Mouse (Mus musculus) gastrocnemius, adult 8-10 months (tissue): ENCODE measurements around the gene Gm10073. TPM values are rescaled to one million over a fixed set of nuclear protein-coding genes. Genes with fewer than 3 reads are reported as not detected.
"Not testable (repeated sequence)": the region's sequence is repeated elsewhere in the genome, so short reads cannot be mapped to it uniquely, and the experiment has no call there.

Experiments used
- DNase-seq, 2 experiments: peaks; one replicate each; pipeline ENCODE4 v3.0.0; 2022; ENCODE audit warnings: low spot score in 2 of 2
- total RNA-seq, 4 experiments: library from RNA; stranded (reverse); gene quantifications; 2 replicates each; pipeline ENCODE4 v1.2.4; 2022

The Gm10073 gene
- total RNA-seq, result 100 to 1,000 TPM in 3 of 4 experiments, 10 to 100 TPM in 1; 99.2 to 128 (median 106) TPM

DNA sequence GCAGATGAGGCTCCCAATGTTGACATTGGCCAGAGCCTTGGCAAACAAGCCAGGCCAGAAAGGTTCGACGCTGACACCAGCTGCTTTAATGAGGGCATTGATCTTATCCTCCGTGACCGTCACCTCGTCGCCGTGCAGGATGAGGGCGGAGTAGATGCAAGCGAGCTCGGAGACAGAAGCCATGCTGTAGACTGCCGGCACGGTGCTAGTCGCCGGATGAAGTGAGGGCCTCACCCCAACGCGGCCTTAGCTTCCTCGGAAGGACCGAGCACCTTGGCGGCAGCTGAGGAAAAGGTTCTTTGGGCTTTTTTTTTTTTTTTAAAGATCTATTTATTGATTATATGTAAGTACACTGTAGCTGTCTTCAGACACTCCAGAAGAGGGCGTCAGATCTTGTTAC lies at the start of gene Gm10073:
Gene Gm10073, minus strand, starts transcription at position 294 of the 400 bp plus-strand sequence.
- not testable (repeated sequence) for DNase-seq

DNA sequence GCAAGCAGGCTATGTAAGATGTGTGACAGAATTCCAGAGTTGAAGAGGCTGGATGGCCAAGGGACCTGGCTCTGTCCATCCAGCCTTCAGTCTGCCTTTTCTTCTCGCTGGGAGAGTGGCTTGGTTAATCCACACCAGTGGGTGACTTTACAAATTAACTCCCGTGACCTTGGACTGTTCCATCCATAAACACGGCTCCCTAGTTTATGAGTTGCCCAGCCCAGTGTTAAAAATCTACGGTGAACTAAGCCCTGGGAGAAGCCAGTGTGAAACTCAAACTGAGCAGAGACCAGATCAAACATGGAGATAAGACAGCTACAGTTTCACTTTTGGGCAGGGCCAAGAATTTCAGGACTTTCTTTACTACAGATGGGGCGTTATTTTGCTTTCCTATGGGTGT lies 49.8 kb upstream of the Gm10073 start:
- DNase-seq, result no peak

DNA sequence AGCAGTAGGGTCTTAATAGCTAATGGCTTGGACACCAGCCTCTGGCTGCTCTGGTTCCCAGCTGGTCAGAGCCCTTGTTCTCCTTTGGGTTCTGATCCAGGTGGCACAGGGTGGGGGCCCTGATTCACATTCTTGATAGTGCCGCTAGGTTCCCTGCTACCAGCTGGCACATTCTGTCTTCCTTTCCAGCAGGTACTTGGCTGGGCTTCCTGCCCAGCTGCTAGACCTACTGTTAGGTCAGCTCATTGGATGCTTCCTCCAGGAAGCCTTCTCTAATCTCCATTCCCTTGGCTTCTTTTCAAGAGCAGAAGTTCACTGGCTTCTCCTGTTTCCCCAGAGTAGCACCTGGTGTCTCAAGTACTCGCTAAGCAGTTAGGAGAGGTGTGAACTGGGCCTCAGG lies 47.2 kb upstream of the Gm10073 start:
- DNase-seq, result no peak

DNA sequence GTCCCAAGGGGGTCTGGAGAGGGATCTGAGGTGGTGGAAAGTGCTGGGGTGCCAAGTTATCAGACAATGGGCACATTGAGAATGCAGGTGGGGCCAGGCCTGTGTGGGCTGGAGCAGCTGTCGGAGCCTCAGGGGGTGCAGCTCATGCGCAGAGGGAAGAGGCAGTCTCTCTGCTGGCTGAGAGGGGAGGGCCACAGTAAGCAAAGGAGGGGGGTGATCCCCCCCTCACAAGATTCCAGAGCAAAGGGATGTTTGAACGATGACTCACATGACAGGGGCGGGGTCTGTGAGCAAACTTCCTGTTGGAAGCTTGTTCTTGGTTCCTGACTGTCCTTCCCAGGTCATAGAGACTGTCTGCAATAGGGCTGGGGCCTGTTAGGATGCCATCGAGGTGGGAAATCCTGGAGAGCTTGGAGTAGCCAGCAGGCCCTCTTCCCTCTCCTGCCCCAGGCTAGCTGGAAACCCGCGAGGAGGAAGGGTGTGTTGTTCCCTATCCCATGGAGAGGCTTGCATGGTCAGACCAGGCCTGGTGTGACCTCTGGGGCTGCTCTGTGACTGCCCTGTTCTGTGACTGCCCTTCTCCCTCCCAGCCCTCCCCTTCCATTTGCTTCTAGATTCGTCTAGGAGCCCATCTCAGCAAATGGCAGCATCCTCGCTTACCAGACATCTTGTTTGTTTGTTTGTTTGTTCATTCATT lies 46.4 kb upstream of the Gm10073 start:
- DNase-seq, result no peak

DNA sequence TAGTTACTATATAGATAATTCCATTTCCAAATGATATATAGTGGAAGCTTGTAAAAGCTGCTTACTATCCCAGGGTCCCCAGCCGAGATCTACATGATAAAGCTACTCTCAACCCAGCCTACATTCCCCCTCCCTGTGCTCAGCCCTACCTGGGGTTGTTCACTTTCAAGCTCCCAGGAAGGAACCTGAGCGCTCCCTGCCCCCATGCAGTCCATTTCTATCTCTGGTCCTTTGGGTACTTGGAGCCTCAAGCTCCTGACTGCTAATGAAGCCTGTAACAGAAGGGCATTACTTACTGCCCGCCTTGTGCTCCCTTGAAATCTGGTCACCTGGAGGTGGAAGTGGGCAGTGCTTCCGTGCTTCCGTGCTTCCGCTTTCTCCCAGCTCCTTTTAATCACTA lies 45.1 kb upstream of the Gm10073 start:
- DNase-seq, result no peak

DNA sequence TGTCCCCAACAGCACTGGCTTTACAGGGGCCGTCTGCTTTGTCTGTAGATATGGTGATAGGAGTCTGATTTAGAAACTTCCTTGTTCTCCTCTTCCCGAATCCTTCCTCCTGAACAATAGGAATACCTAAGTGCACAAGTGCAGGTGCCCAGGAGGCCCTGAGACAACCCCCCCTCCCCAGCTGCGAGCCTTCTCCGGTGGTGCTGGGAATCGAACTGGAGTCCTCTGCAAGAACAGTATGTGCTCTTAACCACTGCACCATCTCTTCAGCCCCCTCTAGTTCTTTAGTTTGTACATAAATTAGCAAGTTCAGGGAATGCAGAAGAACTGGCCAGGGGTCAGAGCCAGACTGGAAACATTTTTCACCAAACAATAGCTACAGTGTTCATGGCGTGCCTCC lies 44.6 kb upstream of the Gm10073 start:
- no peak for DNase-seq

DNA sequence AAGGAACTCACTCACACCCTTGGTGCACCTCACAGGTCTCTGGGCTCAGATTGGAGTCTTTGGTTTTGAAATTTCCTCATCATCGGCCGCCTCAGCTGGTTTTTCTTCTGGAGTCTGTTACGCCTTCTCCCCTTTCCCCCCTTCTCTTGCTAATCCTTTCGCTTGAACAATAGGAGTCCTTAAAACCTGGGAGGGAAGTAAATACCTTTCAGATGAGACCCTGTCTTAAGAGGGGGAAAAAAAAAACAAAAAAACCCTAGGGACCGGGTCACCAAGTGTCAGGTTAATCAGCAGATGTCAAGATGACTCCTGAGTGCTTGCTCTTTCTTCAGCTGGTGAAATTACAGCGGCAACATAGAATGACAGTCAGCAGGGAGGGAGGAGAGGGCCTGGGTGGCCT lies 43.9 kb upstream of the Gm10073 start:
- DNase-seq, result no peak

DNA sequence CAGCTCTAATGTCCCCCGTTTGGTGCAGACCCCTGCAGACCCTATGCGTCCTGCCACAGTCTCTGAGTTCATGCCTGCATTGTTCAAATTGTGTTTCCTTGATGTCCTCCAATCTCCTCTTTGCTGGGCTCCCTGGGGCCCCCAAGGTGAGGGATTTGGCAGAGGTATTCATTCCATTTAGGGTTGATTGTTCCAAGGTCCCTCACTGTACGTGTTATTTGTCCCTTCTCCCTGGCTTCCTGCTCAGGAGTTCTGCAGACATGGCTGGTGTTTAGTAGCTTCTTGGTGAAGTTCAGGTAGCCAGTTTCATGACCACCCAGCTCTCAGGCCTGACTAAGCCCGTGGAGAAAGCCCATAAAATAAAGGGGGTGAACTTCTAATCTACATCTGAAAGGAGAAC lies 43.4 kb upstream of the Gm10073 start:
- DNase-seq, result no peak

DNA sequence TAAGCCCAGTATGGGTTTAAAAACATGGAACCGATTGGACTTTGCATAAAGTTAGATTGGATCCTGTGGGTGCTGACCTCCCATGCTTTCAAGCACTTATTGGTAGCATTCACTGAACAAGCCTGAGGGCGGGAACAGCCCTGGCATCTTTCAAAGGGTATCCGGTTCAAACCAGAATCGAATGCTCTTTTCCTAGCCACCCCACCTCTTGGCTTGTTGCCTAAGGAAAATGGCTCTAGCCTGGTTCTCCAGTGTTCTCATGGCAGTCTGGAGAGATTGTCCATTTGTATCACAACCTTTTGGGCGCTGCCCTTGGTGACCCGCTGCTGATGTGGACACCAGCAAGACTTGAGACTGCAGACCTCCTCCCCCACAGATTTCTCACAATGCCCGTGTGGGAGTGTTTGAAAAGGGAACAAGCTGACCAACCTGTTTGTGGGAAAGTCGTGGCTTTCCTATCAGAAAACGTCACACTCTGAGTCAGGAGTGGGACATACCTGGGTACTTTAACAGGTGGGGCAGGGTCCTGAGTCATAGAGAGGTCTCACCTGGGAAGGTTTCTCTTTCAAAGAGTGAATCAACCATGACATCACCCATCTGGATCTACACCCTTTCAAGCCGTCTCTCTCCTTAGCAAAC lies 42.5 kb upstream of the Gm10073 start:
- DNase-seq, result no peak

DNA sequence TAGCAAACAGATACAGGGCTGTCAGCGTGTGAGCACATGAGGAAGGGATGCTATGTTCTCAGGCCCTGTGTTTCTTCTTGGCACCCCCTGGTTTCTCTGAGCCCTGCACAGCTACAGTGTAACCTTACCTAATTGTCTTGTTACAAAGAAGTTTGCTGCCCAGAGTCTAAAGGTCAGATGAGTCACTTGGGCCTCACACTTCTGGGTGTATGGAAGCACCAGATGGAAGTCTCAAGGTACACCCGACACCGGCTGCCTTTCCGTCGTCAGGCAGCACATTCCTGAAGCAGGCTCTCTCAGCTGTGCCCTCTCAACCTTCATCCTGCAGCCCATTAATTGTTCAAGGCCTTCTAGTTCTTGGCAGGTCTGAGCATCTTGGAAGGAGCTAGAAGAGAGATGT lies 41.4 kb upstream of the Gm10073 start:
- DNase-seq, result no peak

DNA sequence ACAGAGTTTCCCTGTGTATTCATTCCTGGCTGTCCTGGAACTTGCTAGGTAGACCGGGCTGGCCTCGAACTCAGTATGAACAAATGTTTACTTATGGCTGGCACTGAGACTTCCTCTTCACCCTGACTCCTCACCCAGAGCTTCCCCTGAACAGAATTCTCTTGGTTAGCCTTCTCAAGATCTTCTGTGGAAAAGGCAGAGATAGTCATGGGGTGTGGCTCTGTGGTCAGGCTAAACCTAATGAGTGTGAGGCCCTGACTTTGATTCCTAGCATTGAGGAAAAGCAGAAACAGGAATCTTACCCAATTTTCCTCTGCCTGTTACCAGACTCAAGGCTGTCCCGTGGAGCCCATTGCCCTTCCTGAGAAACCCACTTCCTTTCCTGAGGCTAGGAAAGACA lies 38.8 kb upstream of the Gm10073 start:
- DNase-seq, result no peak

DNA sequence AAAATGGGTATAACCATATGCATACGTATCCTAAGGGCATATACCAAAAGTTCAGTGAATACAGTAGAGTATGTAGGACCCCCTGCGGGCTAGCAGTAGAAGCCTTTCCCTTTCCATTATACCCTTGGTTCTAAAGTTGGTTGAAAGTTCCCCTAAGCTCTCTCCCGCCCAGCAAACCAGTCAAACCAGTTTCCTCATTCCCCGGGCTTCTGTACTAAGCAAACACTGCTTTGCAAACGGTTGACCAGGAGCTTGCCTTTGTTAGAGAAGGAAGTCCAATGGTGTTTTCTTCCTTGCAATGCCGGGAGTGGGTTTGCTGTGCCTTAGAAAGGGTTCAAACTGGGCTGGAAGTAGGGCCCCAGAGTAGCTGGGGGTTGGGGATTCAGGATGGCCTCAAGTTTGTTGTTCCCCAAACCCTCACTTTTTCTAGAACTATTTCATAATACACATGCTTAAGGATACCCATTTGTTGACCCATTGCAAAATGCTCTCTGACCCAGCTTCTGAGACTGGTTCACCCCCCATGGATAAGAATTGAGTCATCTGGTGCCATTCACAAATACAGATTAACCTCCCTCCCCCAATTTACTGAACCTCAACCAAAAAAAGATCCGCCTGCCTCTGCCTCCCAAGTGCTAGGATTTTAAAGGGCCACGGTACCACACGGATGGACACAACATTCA lies 37.8 kb upstream of the Gm10073 start:
- no peak for DNase-seq

DNA sequence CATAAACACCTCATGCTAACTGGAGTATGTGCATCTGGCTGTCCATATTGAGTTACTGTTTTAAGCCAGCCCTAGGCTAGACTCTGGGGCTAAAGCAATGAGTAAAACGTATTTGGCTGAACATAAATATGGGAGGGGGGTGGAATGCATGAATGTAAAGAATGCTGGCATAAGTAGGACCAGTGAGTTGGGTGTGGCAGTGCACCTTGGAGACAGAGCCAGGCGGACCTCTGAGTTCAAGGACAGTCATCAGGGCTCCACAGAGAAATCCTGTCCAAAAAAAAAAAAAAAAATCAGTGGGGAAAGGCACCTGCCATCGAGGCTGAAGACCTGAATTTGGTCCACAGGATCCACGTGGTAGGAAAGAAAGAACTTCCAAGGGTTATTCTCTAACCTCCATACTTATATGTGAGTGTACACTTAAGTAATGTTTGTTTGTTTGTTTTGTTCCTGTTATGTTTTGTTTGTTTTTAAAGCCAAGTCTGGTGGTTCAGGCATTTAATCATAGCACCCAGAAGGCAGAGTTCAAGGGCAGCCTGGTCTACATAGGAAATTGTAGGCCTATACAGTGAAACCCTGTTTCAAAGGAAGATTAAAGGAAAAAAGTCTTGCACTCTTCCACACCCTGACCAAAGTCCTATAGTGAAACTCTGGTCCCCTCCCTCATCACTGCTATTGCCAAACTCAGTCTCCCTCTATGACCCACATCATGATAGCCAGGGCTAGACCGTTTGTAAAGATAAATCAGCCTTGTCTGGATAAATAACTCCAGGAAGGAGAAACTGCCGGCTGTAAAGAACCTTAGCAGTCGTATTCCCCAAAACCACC lies 36.0 kb upstream of the Gm10073 start:
- DNase-seq, result no peak

DNA sequence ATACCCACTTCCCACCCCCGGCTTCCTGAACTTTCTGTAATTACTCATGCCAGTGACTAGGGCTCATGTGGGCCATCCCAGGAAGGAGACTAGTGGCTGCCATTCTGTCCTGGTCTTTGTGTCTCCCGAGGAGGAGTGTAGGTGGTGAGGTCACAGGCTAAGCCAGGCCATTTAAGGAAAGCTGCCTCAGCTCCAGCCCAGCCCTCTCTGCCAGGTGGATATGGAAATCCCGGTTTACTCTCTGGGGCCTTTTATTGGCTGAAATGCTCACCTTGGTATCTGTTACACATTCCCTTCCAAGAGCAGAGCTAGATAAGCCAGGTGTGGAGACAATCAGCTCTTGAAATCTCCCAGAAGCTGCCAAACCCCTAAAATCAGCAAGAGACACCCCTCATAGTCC lies 35.2 kb upstream of the Gm10073 start:
- DNase-seq, result no peak

DNA sequence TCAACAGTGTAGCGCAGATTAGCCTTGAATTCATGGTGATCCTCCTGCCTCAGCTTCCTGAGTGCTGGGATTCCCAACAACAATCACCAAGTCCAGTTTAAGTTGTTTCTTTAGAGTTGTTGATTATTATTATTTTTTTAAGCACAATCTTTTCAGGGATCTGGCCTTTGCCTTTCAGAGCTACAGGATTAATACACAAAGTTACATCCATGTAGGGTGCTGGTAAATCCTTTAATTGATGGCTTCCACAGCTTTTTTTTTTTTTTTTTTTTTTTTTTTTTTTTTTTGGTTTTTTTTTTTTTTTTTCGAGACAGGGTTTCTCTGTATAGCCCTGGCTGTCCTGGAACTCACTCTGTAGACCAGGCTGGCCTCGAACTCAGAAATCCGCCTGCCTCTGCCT lies 34.5 kb upstream of the Gm10073 start:
- DNase-seq, result not testable (repeated sequence)

DNA sequence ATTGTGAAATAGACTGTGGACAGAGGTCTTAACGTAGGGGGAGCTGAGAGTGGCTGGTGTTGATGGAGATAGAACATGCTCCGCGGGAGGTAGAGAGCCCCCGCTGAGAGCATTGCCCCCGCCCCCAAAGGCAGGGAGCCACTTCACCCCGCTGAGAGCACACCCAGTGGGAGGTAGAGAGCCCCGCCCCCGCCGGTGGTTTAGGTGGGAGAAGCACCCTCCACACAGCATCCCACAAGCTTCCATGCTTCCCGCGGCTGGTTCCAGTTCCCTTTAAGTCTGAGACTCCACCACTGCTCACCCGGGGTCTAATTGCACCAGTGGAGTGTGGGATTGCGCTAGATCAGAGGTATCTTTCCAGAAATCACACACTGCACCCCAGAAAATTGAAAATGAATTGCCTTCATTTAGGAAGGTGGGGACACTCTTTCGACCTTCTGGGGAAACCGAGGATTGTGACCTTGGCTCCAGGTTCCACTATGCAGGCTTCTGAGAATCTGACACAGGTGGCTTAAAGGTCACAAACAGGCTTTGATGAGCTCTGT lies 33.4 kb upstream of the Gm10073 start:
- no peak for DNase-seq

DNA sequence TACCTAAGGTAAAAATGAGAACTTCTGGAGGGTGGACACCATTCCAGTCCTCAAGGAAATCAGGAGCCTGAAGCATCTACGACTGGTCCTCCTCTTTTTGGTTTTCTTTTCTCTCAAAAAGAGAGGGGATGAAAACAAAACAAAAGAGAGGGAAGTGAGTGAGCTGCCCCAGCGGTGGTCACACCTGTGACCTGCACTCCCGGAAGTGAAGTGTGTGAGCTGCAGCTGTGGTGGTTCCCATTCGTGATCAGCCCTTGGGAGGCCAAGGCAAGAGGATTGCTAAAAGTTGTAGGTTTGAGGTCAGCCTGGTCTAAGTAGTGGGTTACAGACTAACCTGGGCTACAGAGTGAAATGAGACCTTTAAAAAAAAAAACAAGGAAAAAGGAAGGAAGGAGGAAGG lies 32.9 kb upstream of the Gm10073 start:
- no peak for DNase-seq

DNA sequence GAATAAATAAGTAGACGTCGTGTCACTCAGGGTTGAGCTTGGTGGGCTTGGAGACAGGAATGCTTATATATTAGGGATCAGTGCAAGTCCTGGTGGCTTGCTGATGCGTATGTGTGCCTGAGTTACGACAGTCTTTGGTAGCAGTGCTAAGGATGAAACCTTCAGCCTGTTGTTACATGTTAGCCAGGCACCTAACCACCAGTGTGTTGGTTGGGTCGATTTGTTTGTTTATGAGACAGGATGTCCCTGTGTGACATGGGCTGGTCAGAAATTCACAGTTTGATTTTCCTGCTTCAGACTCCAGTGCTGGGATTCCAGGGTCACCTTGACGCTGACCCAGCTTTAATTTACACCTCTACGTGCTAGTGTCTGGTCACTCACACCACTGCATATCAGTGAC lies 32.4 kb upstream of the Gm10073 start:
- DNase-seq, result no peak

DNA sequence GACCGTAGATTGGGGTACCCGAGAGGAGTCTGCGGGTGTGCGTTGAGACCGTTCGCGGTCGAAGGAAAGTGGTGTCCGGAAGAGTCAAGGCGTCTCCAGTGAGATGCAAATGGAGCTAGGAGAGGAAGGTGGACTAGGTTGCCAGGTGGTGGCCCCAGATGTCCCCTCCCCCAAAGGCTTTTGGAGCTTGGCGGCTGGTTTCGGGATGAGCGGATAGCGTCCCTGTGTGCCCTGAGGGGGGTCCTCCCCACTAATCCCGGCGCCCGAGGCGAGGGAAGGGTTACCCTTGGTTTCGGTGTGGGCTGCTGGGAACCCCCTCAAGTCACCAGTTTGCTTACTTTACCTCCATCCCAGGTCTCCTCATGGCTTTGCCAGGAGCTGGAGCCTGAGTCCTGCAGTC lies 30.7 kb upstream of the Gm10073 start:
- no peak for DNase-seq

DNA sequence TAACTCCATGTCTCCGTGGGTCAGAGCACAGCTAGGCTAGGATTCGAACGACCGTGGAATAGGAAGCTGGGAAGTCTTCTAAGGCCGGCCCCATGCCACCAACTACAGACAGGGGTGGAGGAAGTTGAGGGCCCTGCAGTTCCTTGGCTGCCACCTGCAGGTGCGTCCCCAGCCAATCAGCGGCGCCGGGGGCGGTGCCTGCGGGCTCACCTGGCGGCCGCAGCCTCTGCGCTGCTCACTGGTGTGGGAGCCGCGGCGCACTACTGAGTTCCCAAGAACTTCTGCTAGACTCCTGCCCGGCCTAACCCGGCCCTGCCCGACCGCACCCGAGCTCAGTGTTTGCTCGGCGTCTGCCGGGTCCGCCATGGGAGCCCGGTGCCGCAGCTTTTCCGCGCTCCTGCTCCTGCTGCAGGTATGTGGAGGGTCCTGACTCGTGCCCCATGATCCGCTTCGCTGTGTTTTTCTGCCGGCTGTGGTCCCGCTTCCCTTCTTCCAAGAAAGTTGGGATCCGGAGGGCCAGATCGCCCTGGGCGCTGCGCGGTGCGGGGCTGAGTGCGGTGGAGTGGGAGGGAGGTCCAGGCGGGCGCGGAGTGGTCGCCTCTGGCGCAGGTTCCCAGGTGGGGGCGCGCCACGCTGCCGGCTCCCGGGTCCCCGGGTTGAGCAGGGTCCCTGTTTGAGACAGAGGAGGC lies 30.0 kb upstream of the Gm10073 start, which contains the start of gene Cdh1:
Gene Cdh1, plus strand, starts transcription at position 221 of the 689 bp plus-strand sequence.
- no peak for DNase-seq
